ENCODE assay signal across 30 mouse cellular contexts in the genomic region with DNA sequence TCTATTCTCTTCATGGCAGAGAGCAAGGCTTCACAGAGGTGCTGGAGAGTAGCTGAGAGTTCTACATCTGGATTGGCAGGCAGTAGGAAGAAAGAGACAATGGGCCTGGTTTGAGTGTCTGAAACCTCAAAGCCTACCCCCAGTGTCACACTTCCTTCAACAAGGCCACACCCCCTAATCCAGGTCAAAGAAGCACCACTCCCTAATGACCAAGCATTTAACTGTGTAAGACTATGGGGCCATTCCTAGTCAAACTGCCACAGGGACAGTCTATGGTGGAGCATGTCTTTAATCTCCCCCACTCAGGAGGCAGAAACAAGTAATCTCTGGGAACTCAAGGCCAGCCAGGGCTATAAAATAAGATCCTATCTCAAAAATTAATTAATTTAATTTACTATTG. TPM values are rescaled to one million over a fixed set of nuclear protein-coding genes. Genes with fewer than 3 reads are reported as not detected.
DNase-seq lines count a peak whose midpoint lies in the region; ATAC-seq and TF ChIP-seq lines count a peak whose summit lies in the region.
"Had no signal": no experiment of that assay in that cellular context is flagged by ENCODE, and none has a peak within 500 bp of the region (broad histone marks: within the 10 kb centered on the region; RNA-seq: fewer than 3 reads in every experiment).

No protein-coding gene starts in this region.

- TF ChIP-seq CTCF in liver, postnatal 0 days (IDR thresholded peaks at IDR 0.05; ENCODE audit: low read depth): no peak
- TF ChIP-seq CTCF in stomach, postnatal 0 days (IDR thresholded peaks at IDR 0.05; ENCODE audit: low read depth): no peak

- H3K9ac ChIP-seq in liver, embryonic 11.5 days (ENCODE audit: low read depth, low read length): no peak overlapping the region
- H3K9ac ChIP-seq in liver, postnatal 0 days (replicated peaks): no peak overlapping the region
- no peak overlapping the region for H3K9ac ChIP-seq in stomach, postnatal 0 days (ENCODE audit: low read length)
- H3K9ac ChIP-seq: embryonic facial prominence, embryonic 13.5 days; forebrain, embryonic 12.5 days; heart, embryonic 12.5 days; liver, embryonic 14.5 days; lung, embryonic 15.5 days; neural tube, embryonic 12.5 days had no signal

- no peak overlapping the region for H3K4me2 ChIP-seq in liver, embryonic 11.5 days
- H3K4me2 ChIP-seq in liver, postnatal 0 days (ENCODE audit: low read depth, low read length): no peak overlapping the region
- H3K4me2 ChIP-seq in stomach, postnatal 0 days (replicated peaks; ENCODE audit: low read depth): no peak overlapping the region
- H3K4me2 ChIP-seq: embryonic facial prominence, embryonic 13.5 days; forebrain, embryonic 12.5 days; heart, embryonic 12.5 days; lung, embryonic 15.5 days; neural tube, embryonic 12.5 days had no signal

- H3K27me3 ChIP-seq in liver, embryonic 11.5 days (replicated peaks; ENCODE audit: control insufficient read depth, insufficient read depth, low read length): no peaks in the 10 kb centered on the region
- no peaks in the 10 kb centered on the region for H3K27me3 ChIP-seq in liver, postnatal 0 days (ENCODE audit: insufficient read depth, low read length)
- H3K27me3 ChIP-seq in stomach, postnatal 0 days (ENCODE audit: control insufficient read depth, insufficient read depth, low read length): no peaks in the 10 kb centered on the region
- H3K27me3 ChIP-seq: embryonic facial prominence, embryonic 13.5 days; forebrain, embryonic 12.5 days; heart, embryonic 12.5 days; lung, embryonic 15.5 days; neural tube, embryonic 12.5 days had no signal

- H3K9me3 ChIP-seq in liver, embryonic 11.5 days (ENCODE audit: control insufficient read depth, low read length): no peaks in the 10 kb centered on the region
- H3K9me3 ChIP-seq in liver, postnatal 0 days (ENCODE audit: low read length): no peaks in the 10 kb centered on the region
- H3K9me3 ChIP-seq in stomach, postnatal 0 days (ENCODE audit: control insufficient read depth, low read length): no peaks in the 10 kb centered on the region
- H3K9me3 ChIP-seq: embryonic facial prominence, embryonic 13.5 days; forebrain, embryonic 12.5 days; heart, embryonic 12.5 days; lung, embryonic 15.5 days; neural tube, embryonic 12.5 days had no signal

- H3K4me1 ChIP-seq in liver, embryonic 11.5 days (replicated peaks; ENCODE audit: control insufficient read depth, insufficient read depth, low read length): peaks cover 16% of the 10 kb centered on the region
- peaks cover 2% of the 10 kb centered on the region; the same call in 1 of the 2 replicates for H3K4me1 ChIP-seq in liver, postnatal 0 days (ENCODE audit: insufficient read depth)
- no peaks in the 10 kb centered on the region for H3K4me1 ChIP-seq in stomach, postnatal 0 days (replicated peaks; ENCODE audit: control insufficient read depth, insufficient read depth)

- no peak for TF ChIP-seq EP300 in liver, postnatal 0 days (IDR thresholded peaks at IDR 0.05; ENCODE audit: low read depth)
- no peak for TF ChIP-seq EP300 in stomach, postnatal 0 days (optimal IDR thresholded peaks at IDR 0.05)

- no peak for DNase-seq in liver, embryonic 11.5 days (ENCODE audit: low spot score)
- DNase-seq in liver, postnatal 0 days: no peak
- DNase-seq in ES-CJ7 (ENCODE audit: low read depth, low spot score): peak; percentile 65
- DNase-seq in stomach, postnatal 0 days (ENCODE audit: low spot score): no peak
- DNase-seq in spleen, adult 12 weeks (ENCODE audit: low spot score): no peak
- no peak for DNase-seq in layer of hippocampus, adult 18-20 months (ENCODE audit: low spot score in 2 of 2)
- DNase-seq: adrenal gland, postnatal 25 days; cerebellum, adult 11 months; cerebellum, adult 9-11 months; gastrocnemius, adult 2 months; heart, adult 11 months; heart, postnatal 10 days; kidney, postnatal 25 days; layer of hippocampus, postnatal 36 days; midbrain, embryonic 14.5 days; right cerebral cortex, postnatal 25 days; thymus, postnatal 36 days had no signal

- H3K4me3 ChIP-seq in liver, embryonic 11.5 days (ENCODE audit: low read depth, low read length): no peak overlapping the region
- H3K4me3 ChIP-seq in liver, postnatal 0 days (ENCODE audit: low read depth, low read length): no peak overlapping the region
- no peak overlapping the region for H3K4me3 ChIP-seq in stomach, postnatal 0 days (ENCODE audit: low read depth, low read length)
- H3K4me3 ChIP-seq: embryonic facial prominence, embryonic 13.5 days; erythroblast, embryonic 14.5 days; forebrain, embryonic 12.5 days; gastrocnemius, adult 2 months; heart, embryonic 12.5 days; lung, embryonic 15.5 days; neural tube, embryonic 12.5 days had no signal

- no peaks in the 10 kb centered on the region for H3K36me3 ChIP-seq in liver, embryonic 11.5 days (ENCODE audit: control insufficient read depth, insufficient read depth, low read length)
- H3K36me3 ChIP-seq in liver, postnatal 0 days (replicated peaks; ENCODE audit: insufficient read depth, low read length): no peaks in the 10 kb centered on the region
- H3K36me3 ChIP-seq in stomach, postnatal 0 days (ENCODE audit: control insufficient read depth, insufficient read depth, low read length): no peaks in the 10 kb centered on the region
- H3K36me3 ChIP-seq: embryonic facial prominence, embryonic 13.5 days; forebrain, embryonic 12.5 days; heart, embryonic 12.5 days; lung, embryonic 15.5 days; neural tube, embryonic 12.5 days had no signal

- H3K27ac ChIP-seq in liver, embryonic 11.5 days (ENCODE audit: low read depth, low read length): no peak overlapping the region
- no peak overlapping the region for H3K27ac ChIP-seq in liver, postnatal 0 days (ENCODE audit: low read depth)
- H3K27ac ChIP-seq in stomach, postnatal 0 days (replicated peaks): no peak overlapping the region
- H3K27ac ChIP-seq: embryonic facial prominence, embryonic 13.5 days; forebrain, embryonic 12.5 days; gastrocnemius, adult 2 months; hindbrain, postnatal 0 days; liver, embryonic 14.5 days; lung, embryonic 15.5 days; macrophage; neural tube, embryonic 12.5 days had no signal

- 0 out of 2 replicates have a peak, but pooled peaks have one; percentile 54 for ATAC-seq in liver, embryonic 11.5 days (replicated peaks; ENCODE audit: low FRiP score)
- no peak for ATAC-seq in liver, postnatal 0 days
- peak; percentile 36; the same call in 1 of the 2 replicates for ATAC-seq in granulocyte monocyte progenitor cell, adult 5-6 weeks (replicated peaks; ENCODE audit: poor library complexity, severe bottlenecking)
- 0 out of 2 replicates have a peak, but pooled peaks have one; percentile 14 for ATAC-seq in stomach, postnatal 0 days (ENCODE audit: low FRiP score, low TSS enrichment)
- ATAC-seq: CD4-positive, CD25-positive, alpha-beta regulatory T cell, adult 4 months; hindbrain, postnatal 0 days; intestine, embryonic 16.5 days had no signal

RNA-seq across cellular contexts. Expression of gene Plet1, which starts 3.5 kb away (rescaled TPM):
- polyA plus RNA-seq in liver, embryonic 11.5 days (2014; fragmentation: Nextera tagmentation; extraction: Ambion mirVana): 0.53 and 0.55 TPM in 2 replicates
- 0.71 and 1.0 TPM in 2 replicates for polyA plus RNA-seq in liver, postnatal 0 days (2015; fragmentation: Nextera tagmentation; extraction: Ambion mirVana)
- total RNA-seq in granulocyte monocyte progenitor cell, adult 5-6 weeks (2014; fragmentation: Nextera tagmentation): 5.2 TPM in 1 of 2 replicates, not detected in the other
- total RNA-seq in granulocyte monocyte progenitor cell, adult 5-6 weeks (2017): not detected in 2 replicates
- polyA plus RNA-seq in stomach, postnatal 0 days (2015; fragmentation: Nextera tagmentation; extraction: Ambion mirVana): 76.4 and 79.7 TPM in 2 replicates
- under 1 TPM in 1 of 2 experiments, not detected in 1; 0.25 TPM for total RNA-seq in layer of hippocampus, adult 18-20 months (2021)
- total RNA-seq: layer of hippocampus, postnatal 36 days; left cerebral cortex, postnatal 10 days had no signal
- polyA plus RNA-seq: erythroblast, embryonic 14.5 days; macrophage had no signal

RNA-seq across cellular contexts. Expression of gene Pts, which starts 37.7 kb away (rescaled TPM):
- polyA plus RNA-seq in liver, embryonic 11.5 days (2014; fragmentation: Nextera tagmentation; extraction: Ambion mirVana): 69.4 and 70.1 TPM in 2 replicates
- polyA plus RNA-seq in liver, postnatal 0 days (2015; fragmentation: Nextera tagmentation; extraction: Ambion mirVana): 44.6 and 48.9 TPM in 2 replicates
- 107 and 145 TPM in 2 replicates for total RNA-seq in granulocyte monocyte progenitor cell, adult 5-6 weeks (2014; fragmentation: Nextera tagmentation)
- 77.5 and 108 TPM in 2 replicates for total RNA-seq in granulocyte monocyte progenitor cell, adult 5-6 weeks (2017)
- 83.8 and 87.0 TPM in 2 replicates for polyA plus RNA-seq in stomach, postnatal 0 days (2015; fragmentation: Nextera tagmentation; extraction: Ambion mirVana)
- 10 to 100 TPM; 30.7 to 36.7 TPM for total RNA-seq in layer of hippocampus, adult 18-20 months (2021)

Comparison
In these comparisons a context has a peak if more than half of its experiments do, and no peak if none do; other contexts are left out.
1. RNA of gene Plet1, which starts 3.5 kb away (polyA plus RNA-seq): 76.4 to 79.7 TPM in stomach, postnatal 0 days; 0.71 to 1.0 TPM in liver, postnatal 0 days and 0.53 to 0.55 TPM in liver, embryonic 11.5 days; every median in the first group is over 10 times any median in the second.